ENCODE assay signal across 8 mouse cellular contexts in the genomic region with DNA sequence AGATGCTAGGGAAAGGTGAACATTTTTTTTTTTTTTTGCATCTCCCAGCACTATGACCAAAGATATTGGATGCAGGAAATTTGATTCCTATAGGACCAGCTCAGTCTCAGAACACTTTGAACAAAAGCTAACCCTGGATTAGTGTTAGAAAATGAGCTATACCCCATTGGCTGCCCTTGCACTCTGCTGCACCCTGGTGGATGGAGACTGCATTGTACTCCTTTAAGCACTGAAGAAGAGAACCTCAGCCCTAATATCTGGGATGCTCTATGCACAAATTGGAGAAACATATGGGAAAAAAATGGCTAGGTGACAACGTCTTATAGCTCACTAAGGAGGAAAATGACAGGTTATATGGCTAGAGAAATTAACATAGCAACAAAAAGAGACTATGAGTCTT.
DNase-seq lines count a peak whose midpoint lies in the region; ATAC-seq and TF ChIP-seq lines count a peak whose summit lies in the region.

No protein-coding gene starts in this region.

- H3K36me3 ChIP-seq in liver, adult 2 months (ENCODE audit: control insufficient read depth, insufficient read depth, low read length): no peaks in the 10 kb centered on the region
- no peaks in the 10 kb centered on the region for H3K36me3 ChIP-seq in liver, embryonic 12.5 days
- no peaks in the 10 kb centered on the region for H3K36me3 ChIP-seq in lung, postnatal 0 days (ENCODE audit: insufficient read depth, low read length)

- peak; percentile 17; the same call in 1 of the 2 replicates for TF ChIP-seq CTCF in cerebellum, adult 2 months (IDR thresholded peaks at IDR 0.05; ENCODE audit: borderline replicate concordance, insufficient read depth, low read depth, low read length)
- TF ChIP-seq CTCF in liver, adult 2 months (IDR thresholded peaks at IDR 0.05; ENCODE audit: low read depth, low read length): peak; percentile 49; the same call in 1 of the 2 replicates
- TF ChIP-seq CTCF in brain, embryonic 14.5 days (IDR thresholded peaks at IDR 0.05; ENCODE audit: borderline replicate concordance, extremely low read depth, insufficient read depth, insufficient read length): peak; percentile 50; the same call in 1 of the 2 replicates
- peak; percentile 63 for TF ChIP-seq CTCF in lung, postnatal 0 days (IDR thresholded peaks at IDR 0.05)

- no peaks in the 10 kb centered on the region for H3K27me3 ChIP-seq in cerebellum, adult 2 months (ENCODE audit: control insufficient read depth, insufficient read depth, low read length)
- H3K27me3 ChIP-seq in liver, adult 2 months (ENCODE audit: control insufficient read depth, insufficient read depth, low read length): no peaks in the 10 kb centered on the region
- H3K27me3 ChIP-seq in liver, embryonic 12.5 days (replicated peaks): no peaks in the 10 kb centered on the region
- H3K27me3 ChIP-seq in lung, postnatal 0 days (replicated peaks; ENCODE audit: insufficient read depth, low read length): no peaks in the 10 kb centered on the region

- 40% methylated on average over 1 of the region's 1 CpGs for WGBS in cerebellum, adult 2 months
- 28% methylated on average over 1 of the region's 1 CpGs for whole genome bisulfite sequencing in liver, adult 2 months
- whole genome bisulfite sequencing in liver, embryonic 12.5 days (ENCODE audit: insufficient replicate concordance): 15% methylated on average over 1 of the region's 1 CpGs
- 21% methylated on average over 1 of the region's 1 CpGs for WGBS in lung, postnatal 0 days

- H3K9me3 ChIP-seq in liver, embryonic 12.5 days (replicated peaks): no peaks in the 10 kb centered on the region
- no peaks in the 10 kb centered on the region for H3K9me3 ChIP-seq in lung, postnatal 0 days (ENCODE audit: low read length)

- intact Hi-C loops in left cerebral cortex, postnatal 25 days (cut with DNase I): no loop called here
- intact Hi-C loops in gastrocnemius, postnatal 14 days (cut with DNase I; ENCODE audit: low total_unique reads): no loop called here

- no peaks in the 10 kb centered on the region for H3K4me1 ChIP-seq in cerebellum, adult 2 months (ENCODE audit: control insufficient read depth, insufficient read depth, low read length)
- H3K4me1 ChIP-seq in liver, adult 2 months (ENCODE audit: control insufficient read depth, insufficient read depth, low read length): no peaks in the 10 kb centered on the region
- no peaks in the 10 kb centered on the region for H3K4me1 ChIP-seq in liver, embryonic 12.5 days
- no peaks in the 10 kb centered on the region for H3K4me1 ChIP-seq in lung, postnatal 0 days (ENCODE audit: insufficient read depth, low read depth, low read length)

- no peak overlapping the region for H3K9ac ChIP-seq in liver, adult 2 months (ENCODE audit: low read depth, low read length)
- H3K9ac ChIP-seq in liver, embryonic 12.5 days: no peak overlapping the region
- no peak overlapping the region for H3K9ac ChIP-seq in lung, postnatal 0 days (replicated peaks; ENCODE audit: low read depth)

- no peak overlapping the region for H3K27ac ChIP-seq in cerebellum, adult 2 months (ENCODE audit: insufficient read depth, low read length)
- no peak overlapping the region for H3K27ac ChIP-seq in liver, adult 2 months (replicated peaks; ENCODE audit: insufficient read depth, low read depth, low read length)
- no peak overlapping the region for H3K27ac ChIP-seq in liver, embryonic 12.5 days
- H3K27ac ChIP-seq in lung, postnatal 0 days (ENCODE audit: low read length): no peak overlapping the region

- TF ChIP-seq POLR2A in cerebellum, adult 2 months (IDR thresholded peaks at IDR 0.05; ENCODE audit: borderline replicate concordance, insufficient read depth, low read length): no peak
- no peak for TF ChIP-seq POLR2A in liver, adult 2 months (IDR thresholded peaks at IDR 0.05; ENCODE audit: extremely low read depth, insufficient read depth, low read length)
- TF ChIP-seq POLR2A in brain, embryonic 14.5 days (IDR thresholded peaks at IDR 0.05; ENCODE audit: borderline replicate concordance, extremely low read depth, insufficient read depth, insufficient read length, poor library complexity, severe bottlenecking): no peak

- no peak for TF ChIP-seq EP300 in lung, postnatal 0 days (IDR thresholded peaks at IDR 0.05)

- no peaks in the 10 kb centered on the region for H3K79me2 ChIP-seq in liver, adult 2 months (ENCODE audit: control insufficient read depth, insufficient read depth, low read length)

- no peak for ATAC-seq in liver, embryonic 12.5 days
- ATAC-seq in lung, postnatal 0 days: no peak

- H3K4me2 ChIP-seq in liver, embryonic 12.5 days: no peak overlapping the region
- no peak overlapping the region for H3K4me2 ChIP-seq in lung, postnatal 0 days (replicated peaks; ENCODE audit: low read depth, low read length)

- H3K4me3 ChIP-seq in cerebellum, adult 2 months (replicated peaks; ENCODE audit: insufficient read depth, low read depth, low read length): no peak overlapping the region
- no peak overlapping the region for H3K4me3 ChIP-seq in liver, adult 2 months (ENCODE audit: insufficient read depth, low read depth, low read length)
- H3K4me3 ChIP-seq in liver, embryonic 12.5 days: no peak overlapping the region
- no peak overlapping the region for H3K4me3 ChIP-seq in lung, postnatal 0 days (ENCODE audit: low read depth, low read length)

- no peak for DNase-seq in cerebellum, adult 2 months
- DNase-seq in cerebellum, adult 11-12 months: no peak
- DNase-seq in liver, adult 2 months (ENCODE audit: extremely low read depth, low read depth, low spot score): peak; percentile 3
- DNase-seq in brain, embryonic 14.5 days (ENCODE audit: low read depth): no peak
- DNase-seq in lung, postnatal 0 days (ENCODE audit: low spot score): peak; percentile 5
- no peak for DNase-seq in left cerebral cortex, postnatal 25 days (ENCODE audit: low spot score in 2 of 2)
- DNase-seq in gastrocnemius, postnatal 14 days: no peak

Comparison
In these comparisons a context has a peak if more than half of its experiments do, and no peak if none do; other contexts are left out.
1. DNase-seq: peak in liver, adult 2 months (single experiment) and lung, postnatal 0 days (single experiment); none in cerebellum, adult 2 months (0 of 2), cerebellum, adult 11-12 months (single experiment), brain, embryonic 14.5 days (single experiment), left cerebral cortex, postnatal 25 days (0 of 2) and gastrocnemius, postnatal 14 days (single experiment).
2. Peak in every context shown above with its lines, with median percentiles within 50 percentile points of each other: CTCF ChIP-seq.